Mouse (Mus musculus) bone marrow macrophage, adult 2 months (primary cell): ENCODE results near the gene Sdk2. TPM values are rescaled to one million over a fixed set of nuclear protein-coding genes. Genes with fewer than 3 reads are reported as not detected.

Source experiments
- H3K27ac ChIP-seq: 2 replicates; pipeline ENCODE4 v1.5.1; 2012; ENCODE audit warnings: low read depth, low read length; ENCODE audit not compliant: insufficient read depth
- H3K4me1 ChIP-seq: 2 replicates; pipeline ENCODE4 v1.6.1; 2012; ENCODE audit warnings: low read length; ENCODE audit not compliant: control insufficient read depth, insufficient read depth
- H3K4me3 ChIP-seq: 2 replicates; pipeline ENCODE4 v1.5.1; 2012; ENCODE audit warnings: mild to moderate bottlenecking, low read length, moderate library complexity; ENCODE audit not compliant: insufficient read depth
- CTCF ChIP-seq: IDR thresholded peaks from 2 replicates; pipeline ENCODE4 v1.5.1; 2012; ENCODE audit warnings: low read depth, mild to moderate bottlenecking, low read length, moderate library complexity
- POLR2A ChIP-seq: IDR thresholded peaks from 2 replicates; pipeline ENCODE4 v1.6.1; 2012; ENCODE audit warnings: mild to moderate bottlenecking, low read depth, low read length, borderline replicate concordance
- polyA plus RNA-seq: library from polyadenylated mRNA; stranded (reverse); fragments of >200 nt; gene quantifications from 2 replicates; pipeline ENCODE4 v1.2.4, GENCODE M21; 2012; ENCODE audit not compliant: missing spikeins, insufficient read depth, insufficient read length

Sdk2 gene
- polyA plus RNA-seq, 1 experiment = not detected

DNA sequence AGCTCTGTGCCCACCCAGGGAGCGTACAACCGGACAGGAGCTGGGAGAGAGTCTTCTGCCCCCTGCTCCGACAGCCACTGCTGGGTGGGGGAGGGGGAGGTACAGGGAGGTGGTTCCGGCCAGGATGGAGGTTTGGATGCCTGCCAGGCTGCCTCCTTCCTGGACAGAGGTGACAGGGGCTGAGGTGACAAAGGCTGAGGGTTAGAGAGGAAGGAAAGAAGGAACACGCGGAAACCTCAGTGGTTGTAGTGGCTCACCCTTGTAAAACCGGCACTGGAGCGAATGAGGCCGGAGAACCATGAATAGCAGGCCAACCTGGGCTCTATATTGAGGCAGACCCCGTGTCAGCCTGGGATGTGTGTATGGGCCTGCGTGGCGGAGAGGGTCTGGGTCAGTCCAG is 264.4 kb downstream of the Sdk2 start:
- no peaks in the 10 kb centered on the region for H3K4me1 ChIP-seq
- TF ChIP-seq CTCF (no peak), POLR2A (no peak)

GRCm38 (mm10) chr11:113800026-113800425 is 266.8 kb downstream of the Sdk2 start:
- Histone ChIP-seq H3K27ac (no peak overlapping the region), H3K4me1 (no peaks in the 10 kb centered on the region), H3K4me3 (no peak overlapping the region)
- TF ChIP-seq CTCF (no peak), POLR2A (no peak)

More for the DNA sequence above, 264.4 kb downstream of the Sdk2 start:
- Histone ChIP-seq H3K4me3 (no peak overlapping the region), H3K27ac (no peak overlapping the region)

DNA sequence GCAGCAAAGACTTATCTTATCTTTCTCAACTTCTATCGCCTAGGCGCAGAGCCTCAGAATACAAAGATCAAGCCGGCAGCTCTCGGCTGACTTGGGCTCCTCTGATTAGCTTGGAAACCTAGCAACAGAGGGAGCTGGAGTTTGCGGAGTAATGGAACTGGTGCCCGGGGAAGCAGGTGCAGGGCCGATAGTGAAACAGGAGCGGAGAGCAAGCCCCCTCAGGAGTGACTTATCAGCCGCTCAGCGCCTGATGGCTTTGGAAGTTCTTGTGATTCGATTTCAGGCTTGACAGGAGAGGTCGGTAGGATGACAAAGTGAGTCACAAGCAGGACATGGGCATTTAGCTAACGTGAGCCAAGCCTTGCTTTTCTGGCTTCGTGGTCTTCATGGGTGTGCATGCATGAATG is 267.8 kb downstream of the Sdk2 start:
- TF ChIP-seq POLR2A = no peak
- TF ChIP-seq CTCF = no peak
- no peak overlapping the region for H3K4me3 ChIP-seq
- no peaks in the 10 kb centered on the region for H3K4me1 ChIP-seq
- H3K27ac ChIP-seq = no peak overlapping the region

DNA sequence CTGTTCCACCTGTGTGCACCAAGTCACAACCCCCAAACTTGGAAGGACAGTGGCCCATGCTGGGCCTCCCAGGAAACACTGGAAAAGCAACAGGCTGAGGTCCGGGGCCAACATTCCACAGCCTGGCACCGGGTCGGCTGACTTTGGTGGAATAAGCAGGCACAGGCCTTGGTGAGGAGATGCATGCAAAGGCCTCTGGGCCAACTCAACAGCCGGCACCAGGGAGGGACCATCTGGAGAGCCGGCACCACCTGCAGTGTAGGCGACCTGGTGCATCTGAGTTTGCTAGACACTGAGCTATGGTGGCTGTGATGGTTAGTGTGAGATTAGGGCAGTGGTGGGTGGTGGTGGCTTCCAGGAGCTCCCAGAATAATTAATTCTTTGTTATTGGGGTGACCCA is 268.8 kb downstream of the Sdk2 start:
- Histone ChIP-seq H3K4me1 (no peaks in the 10 kb centered on the region), H3K4me3 (no peak overlapping the region), H3K27ac (no peak overlapping the region)
- TF ChIP-seq POLR2A (no peak), CTCF (no peak)

- Histone ChIP-seq H3K27ac (no peak overlapping the region), H3K4me1 (no peaks in the 10 kb centered on the region), H3K4me3 (no peak overlapping the region)
- TF ChIP-seq POLR2A = no peak
- TF ChIP-seq CTCF = no peak
Observed at GRCm38 (mm10) chr11:113797014-113797983, 269.5 kb downstream of the Sdk2 start.

- TF ChIP-seq POLR2A (no peak), CTCF (no peak)
- no peak overlapping the region for H3K4me3 ChIP-seq
- H3K4me1 ChIP-seq = no peaks in the 10 kb centered on the region
- no peak overlapping the region for H3K27ac ChIP-seq
Observed at GRCm38 (mm10) chr11:113795846-113796245, 271.0 kb downstream of the Sdk2 start.

DNA sequence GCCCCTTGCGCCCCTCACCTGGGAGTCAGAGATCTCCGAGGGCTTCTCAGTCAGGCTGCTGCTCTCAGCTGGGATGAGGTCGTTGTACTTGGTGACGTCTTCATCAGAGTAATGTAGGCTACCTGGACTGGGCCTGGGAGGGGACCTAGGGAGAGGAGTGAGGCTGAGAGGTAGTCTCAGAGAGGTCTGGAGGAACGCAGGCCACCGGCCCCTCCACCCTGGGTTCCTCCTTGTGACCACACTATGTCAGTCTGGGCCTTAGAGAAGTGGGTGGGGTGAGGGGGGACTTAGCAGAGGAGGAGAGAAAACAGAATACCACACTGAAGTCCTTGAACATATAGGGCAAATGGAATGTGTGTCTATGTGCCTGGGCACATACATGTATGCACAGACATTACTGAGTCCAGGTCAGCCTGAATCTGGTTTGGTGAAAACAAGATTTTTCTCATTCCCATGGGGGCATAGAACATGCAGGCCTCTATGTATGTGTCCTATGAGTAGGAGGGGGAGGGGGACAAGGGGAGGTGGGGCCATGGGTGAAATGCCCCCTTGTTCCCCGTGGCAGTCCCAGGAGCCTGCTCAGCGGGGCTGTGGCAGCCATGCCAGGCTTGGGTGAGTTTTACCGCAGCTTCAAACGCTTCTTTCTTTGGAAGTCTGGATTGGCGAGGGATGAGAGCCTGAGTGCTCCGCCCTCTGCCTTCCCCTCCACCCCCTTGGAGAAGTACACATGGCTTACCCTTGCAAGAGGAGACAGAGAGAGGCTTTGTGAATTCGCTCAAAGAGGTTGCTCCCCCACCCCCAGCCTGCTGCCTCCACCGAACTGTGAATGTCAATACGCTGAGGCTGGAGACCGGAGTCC is 275.3 kb downstream of the Sdk2 start:
- Histone ChIP-seq H3K27ac (no peak overlapping the region), H3K4me3 (no peak overlapping the region), H3K4me1 (peaks cover 26% of the 10 kb centered on the region)
- TF ChIP-seq POLR2A = no peak
- TF ChIP-seq CTCF = no peak

- TF ChIP-seq CTCF (no peak), POLR2A (no peak)
- Histone ChIP-seq H3K4me1 (peaks cover 38% of the 10 kb centered on the region), H3K4me3 (no peak overlapping the region), H3K27ac (no peak overlapping the region)
Observed at GRCm38 (mm10) chr11:113789101-113789500, 277.7 kb downstream of the Sdk2 start.

GRCm38 (mm10) chr11:113788183-113788789 is 278.6 kb downstream of the Sdk2 start:
- H3K27ac ChIP-seq = no peak overlapping the region
- no peak for TF ChIP-seq POLR2A
- no peak for TF ChIP-seq CTCF
- H3K4me1 ChIP-seq = peaks cover 38% of the 10 kb centered on the region
- H3K4me3 ChIP-seq = no peak overlapping the region
